Mouse (Mus musculus) lung, postnatal 36 days (tissue): ENCODE measurements around the gene Hspa1b.
"Not testable (repeated sequence)": the region's sequence is repeated elsewhere in the genome, so short reads cannot be mapped to it uniquely, and the experiment has no call there.

Source experiments
- DNase-seq: peaks from one replicate; pipeline ENCODE4 v3.0.0; 2022; ENCODE audit warnings: mixed read lengths

Gene Hspa1b

DNA sequence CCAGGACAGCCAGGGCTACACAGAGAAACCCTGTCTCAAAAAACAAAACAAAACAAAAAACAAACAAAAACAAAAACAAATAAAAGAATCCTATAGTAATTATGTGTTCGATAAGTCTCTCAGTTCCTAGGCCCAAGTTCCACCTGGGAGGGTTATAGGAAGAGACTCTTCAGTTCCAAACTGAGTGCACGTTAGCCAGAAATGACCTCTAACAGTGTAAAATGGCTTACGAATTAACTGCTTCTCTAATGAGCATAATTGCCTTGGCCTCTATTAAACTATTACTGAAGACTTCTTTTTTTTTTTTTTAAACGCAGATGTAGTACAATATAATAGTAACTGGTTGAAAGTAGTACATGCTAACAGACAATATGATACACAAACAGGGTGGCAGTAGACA lies 5.1 kb downstream of the Hspa1b start:
- no peak for DNase-seq

DNA sequence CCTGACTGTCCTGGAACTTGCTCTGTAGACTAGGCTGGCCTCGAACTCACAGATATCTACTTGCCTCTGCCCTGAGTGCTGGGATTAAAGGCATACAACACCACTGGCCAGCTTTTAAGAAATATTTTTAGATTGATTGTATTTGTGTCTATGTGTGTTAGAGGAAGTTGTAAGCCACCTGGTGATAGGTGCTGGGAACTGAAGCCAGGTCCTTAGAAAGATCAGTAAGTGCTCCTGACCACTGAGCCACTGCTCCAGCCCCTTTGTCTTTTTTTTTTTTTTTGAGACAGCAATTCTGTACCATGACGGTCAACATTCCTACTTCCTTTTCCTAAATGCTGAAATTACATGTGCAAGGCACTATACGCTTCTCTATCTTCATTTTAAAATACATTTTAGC lies 5.8 kb downstream of the Hspa1b start:
- no peak for DNase-seq

DNA sequence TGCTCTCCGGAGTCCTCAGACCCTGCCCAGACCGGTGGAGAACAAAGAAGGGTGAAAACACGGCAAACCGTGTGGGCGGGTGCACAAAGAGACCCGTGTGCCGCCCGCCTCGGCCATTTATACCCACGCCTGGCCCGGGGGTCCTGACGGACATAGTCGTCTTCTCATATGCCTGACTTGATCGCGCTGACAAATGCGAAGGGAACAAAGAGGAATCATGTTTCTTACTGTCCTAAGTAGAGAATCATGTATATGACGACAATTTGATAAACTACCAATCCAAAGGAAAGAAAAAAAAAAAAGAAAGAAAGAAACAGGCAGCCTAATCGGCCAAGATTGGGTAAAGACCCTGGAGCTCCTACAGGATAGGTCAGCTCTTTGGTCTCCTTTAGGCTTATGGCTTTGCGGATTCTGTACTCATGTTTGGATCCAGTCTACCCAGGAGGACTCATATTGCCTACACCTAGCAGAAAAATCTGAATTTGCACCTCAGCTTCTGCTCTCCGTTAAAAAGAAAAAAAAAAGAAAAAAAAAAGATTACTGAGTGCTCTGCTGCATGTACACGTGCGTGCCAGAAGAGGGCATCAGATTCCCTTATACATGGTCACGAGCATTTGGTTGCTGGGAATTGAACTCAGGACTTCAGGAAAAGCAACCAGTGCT lies 6.5 kb downstream of the Hspa1b start:
- peak; percentile 84 for DNase-seq

GRCm38 (mm10) chr17:34951636-34952377 lies 7.2 kb downstream of the Hspa1b start:
- no peak for DNase-seq

- no peak for DNase-seq
These were observed 8.3 kb downstream of the Hspa1b start for GRCm38 (mm10) chr17:34950514-34951455.

DNA sequence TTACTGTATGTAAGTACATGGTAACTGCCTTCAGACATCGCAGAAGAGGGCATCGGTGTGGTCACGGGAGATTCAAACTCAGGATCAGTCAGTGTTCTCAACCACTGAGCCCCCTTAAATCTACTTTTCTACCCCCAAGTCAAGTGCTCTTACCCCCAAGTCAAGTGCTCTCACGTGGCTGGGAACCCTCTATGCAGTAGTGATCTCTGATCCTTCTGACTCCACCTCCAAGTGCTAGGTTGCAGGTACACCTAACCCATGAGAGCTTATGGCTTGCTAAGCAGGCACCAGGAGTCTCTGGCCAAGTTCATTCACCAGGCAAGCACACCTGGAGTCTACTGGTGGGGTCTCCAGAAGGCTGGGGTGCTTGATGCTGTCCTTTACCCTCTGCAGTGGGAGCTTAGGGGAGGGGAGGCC lies 9.5 kb downstream of the Hspa1b start:
- no peak for DNase-seq

- not testable (repeated sequence) for DNase-seq
These were observed 10.1 kb downstream of the Hspa1b start for GRCm38 (mm10) chr17:34948721-34949552.

DNA sequence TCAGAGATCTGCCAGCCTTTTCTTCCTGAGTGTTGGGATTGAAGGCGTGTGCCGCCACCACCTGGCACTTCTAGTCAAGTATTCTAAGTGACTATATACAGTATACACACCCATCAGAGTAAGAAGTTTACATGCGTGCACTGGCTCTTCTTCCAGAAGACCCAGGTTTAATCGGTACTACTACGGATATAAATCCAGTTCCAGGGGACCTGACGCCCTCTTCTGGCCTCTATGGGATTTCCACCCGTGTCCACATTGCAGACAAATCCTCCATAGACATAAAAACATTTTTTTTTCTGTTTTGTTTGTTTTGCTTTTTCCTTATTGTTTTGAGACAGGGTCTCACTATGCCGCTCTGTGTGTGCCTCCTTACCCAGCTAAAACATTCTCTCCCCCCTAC lies 11.4 kb downstream of the Hspa1b start:
- DNase-seq: peak; percentile 56

DNA sequence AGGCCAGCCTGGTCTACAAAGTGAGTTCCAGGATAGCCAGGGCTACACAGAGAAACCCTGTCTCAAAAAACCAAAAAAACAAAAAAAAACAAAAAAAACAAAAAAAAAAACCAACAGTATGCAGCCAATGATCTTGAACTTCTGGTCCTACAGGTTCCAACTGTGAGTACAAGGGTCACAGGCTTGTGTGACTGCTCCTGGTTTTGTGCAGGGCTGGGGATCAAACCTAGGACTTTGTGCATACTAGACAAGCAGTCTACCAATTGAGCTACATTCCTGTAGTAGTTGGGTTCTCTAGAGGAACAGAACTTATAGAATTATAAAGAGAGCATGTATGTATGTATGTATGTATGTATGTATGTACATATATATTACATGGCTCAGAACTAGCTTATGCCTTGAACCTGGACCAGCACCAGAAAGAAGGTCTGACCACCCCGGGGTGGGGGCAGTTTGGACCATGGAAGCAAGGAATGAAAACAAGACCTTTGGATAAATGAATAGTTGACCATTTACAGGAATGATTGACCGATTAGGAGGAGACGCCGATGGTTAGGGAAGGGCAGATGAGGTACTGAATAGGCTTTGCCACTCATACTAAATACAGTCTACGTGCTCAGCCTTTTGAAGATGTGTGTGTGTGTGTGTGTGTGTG lies 12.4 kb downstream of the Hspa1b start:
- DNase-seq: no peak

GRCm38 (mm10) chr17:34944362-34944761 lies 14.7 kb downstream of the Hspa1b start:
- DNase-seq: peak; percentile 37

DNA sequence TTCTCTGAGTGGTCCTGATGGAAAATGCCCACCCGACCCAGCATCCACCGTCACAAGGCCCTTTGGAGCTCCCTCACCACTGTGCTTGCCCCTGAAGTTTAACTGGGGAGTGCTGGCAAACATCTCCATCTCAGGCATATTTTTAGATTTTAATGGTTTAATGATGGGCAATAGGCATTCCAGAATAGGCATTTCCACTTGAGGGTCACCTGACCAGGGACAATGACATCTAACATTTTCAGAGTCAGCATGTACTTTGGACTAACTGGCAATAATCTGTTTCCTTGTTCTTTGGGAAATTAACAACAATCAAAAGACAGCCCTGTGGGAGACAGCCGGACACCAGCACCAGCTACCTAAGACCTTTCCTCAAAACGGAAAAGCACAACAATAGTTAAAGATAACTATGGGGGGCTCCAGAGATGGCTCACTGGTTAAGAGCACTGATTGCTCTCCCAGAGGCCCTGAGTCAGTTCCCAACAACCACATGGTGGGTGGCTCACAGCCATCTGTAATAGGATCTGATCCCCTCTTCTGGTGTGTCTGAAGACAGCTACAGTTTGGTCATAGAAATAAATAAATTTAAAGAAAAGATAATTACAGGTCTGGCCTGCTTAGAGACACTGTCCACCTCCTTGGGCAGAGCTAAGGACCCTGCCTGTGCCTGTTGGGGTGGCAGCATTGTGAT lies 15.8 kb downstream of the Hspa1b start:
- no peak for DNase-seq

GRCm38 (mm10) chr17:34941344-34942041 lies 17.5 kb downstream of the Hspa1b start:
- no peak for DNase-seq

GRCm38 (mm10) chr17:34937960-34938505 lies 21.0 kb downstream of the Hspa1b start:
- peak; percentile 43 for DNase-seq

GRCm38 (mm10) chr17:34934830-34935229 lies 24.2 kb downstream of the Hspa1b start:
- DNase-seq: peak; percentile 40

DNA sequence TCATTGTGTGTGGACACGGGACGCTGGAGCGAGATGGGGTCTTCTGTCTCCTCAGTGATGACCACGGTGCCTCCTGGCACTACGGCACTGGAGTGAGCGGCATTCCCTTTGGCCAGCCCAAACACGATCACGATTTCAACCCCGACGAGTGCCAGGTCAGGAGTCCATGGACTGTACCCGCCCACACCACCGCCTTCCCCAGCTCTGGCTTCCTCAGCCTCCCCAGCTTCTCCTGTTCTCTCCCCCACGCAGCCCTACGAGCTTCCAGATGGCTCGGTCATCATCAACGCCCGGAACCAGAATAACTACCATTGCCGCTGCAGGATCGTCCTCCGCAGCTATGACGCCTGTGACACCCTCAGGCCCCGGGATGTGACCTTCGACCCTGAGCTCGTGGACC lies 25.0 kb downstream of the Hspa1b start:
- no peak for DNase-seq

DNA sequence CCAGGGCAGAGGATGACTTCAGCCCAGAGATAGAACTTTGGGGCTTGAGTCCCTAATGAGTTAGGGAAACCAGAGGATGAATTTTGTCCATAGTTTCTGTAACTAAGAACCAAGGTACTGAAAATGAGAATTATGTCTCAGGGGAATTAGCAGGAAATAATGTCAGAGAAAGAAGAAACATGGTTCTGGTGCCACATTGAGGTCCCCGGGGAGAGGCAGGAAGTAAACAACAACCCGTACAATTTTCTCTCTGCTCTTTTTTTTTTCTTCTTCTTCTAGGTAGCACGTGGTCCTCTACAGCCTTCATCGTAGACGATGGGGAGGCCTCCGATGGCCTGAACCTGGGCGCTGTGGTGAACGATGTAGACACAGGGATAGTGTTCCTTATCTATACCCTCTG lies 26.8 kb downstream of the Hspa1b start:
- no peak for DNase-seq

- DNase-seq: peak; percentile 36
These were observed 27.3 kb downstream of the Hspa1b start for GRCm38 (mm10) chr17:34931735-34932098.

DNA sequence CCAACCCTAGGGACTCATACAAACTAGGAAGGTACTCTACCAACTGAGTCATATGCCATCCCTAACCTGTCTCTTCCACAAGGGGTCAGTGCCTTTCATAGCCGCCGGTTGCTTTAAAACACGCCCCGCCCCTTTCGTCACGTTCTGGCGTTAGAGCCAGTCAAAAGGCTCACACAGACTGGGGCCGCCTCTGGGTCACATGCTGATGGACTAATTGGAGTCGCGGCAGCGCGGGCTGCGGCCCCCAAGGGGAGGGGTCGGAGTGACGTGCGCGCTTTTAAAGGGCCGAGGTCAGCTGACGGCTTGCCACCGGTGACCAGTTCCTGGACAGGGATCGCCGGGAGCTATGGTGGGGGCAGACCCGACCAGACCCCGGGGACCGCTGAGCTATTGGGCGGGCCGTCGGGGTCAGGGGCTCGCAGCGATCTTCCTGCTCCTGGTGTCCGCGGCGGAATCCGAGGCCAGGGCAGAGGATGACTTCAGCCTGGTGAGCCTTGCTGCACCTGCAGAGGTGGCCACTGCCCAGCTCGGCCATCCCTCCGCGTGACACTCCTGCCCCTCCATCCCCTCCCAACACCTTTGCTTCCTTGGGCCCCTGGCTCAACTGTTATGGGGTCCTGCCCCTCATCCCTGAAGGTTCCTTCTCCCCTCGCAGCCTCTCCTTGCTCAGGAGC lies 27.8 kb downstream of the Hspa1b start, which contains the start of gene Neu1:
Gene Neu1 (plus strand): TSS at position 193 of the 674 bp plus-strand sequence.
- peak; percentile 100 for DNase-seq

DNA sequence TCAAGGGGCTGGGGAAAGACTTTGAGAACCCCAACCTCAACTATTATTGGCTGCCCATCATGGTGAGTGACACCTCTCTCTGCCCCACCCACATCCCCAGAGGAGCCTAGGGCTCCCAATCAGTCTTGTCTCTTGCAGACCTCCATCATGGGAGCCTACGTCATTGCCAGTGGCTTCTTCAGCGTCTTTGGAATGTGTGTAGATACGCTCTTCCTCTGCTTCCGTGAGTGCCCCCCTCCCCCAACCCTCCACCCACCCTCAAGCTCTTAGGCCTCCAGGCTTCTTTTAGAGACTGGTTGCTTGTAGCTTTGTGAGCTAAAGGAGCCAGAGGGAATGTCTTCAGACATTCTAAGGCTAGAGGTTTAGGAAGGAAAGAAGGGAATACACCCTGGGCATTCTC lies 30.2 kb downstream of the Hspa1b start:
- DNase-seq: no peak
